Mouse (Mus musculus): ENCODE data around the gene Exoc3l4.

Gene Exoc3l4

GRCm38 (mm10) chr12:111416921-111417779 lies at the start of gene Exoc3l4:
Gene Exoc3l4 (plus strand): TSS chr12:111417017.
- DNase-seq: peak; percentile 64

GRCm38 (mm10) chr12:111367065-111367464 lies 49.8 kb upstream of the Exoc3l4 start:
- no peak for DNase-seq

DNA sequence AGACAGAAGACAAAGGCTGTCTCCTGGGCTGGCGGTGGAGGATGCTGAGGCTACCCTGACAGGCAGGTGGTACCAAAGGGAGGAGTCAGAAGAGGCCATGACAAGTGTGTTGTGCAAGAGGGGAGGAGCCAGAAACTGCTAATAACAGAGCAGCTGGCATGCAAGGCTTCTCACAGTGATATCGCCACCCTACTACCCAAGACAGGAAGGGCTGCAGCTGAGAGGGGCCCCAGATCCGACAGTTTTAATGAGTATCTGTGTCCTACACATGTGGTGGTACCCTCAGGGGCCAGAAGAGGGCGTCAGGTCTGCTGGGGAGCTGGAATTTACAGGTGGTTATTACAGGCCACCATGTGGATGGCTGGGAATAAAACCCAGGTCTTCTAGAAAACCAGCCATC lies 46.6 kb upstream of the Exoc3l4 start:
- peak; percentile 77 for DNase-seq

GRCm38 (mm10) chr12:111371905-111372304 lies 44.9 kb upstream of the Exoc3l4 start:
- DNase-seq: no peak

DNA sequence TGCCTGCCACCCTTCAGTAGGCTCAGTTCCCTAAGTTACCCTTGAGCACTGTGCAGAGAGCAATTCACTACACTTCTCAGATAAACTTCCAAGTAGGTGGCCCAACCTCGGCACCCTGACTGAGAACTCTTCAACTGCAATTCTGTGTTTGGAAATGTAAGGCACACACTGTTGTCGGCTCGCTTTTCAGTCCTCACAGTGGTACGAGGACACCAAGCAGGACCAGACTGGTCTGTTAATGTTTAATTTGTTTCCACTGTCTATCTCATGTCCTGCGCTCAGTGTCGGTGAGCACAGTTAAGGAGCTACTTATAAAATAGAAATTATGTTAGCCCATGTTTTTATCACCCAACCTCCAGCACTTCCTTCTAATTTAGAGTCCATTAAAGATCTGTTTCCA lies 43.4 kb upstream of the Exoc3l4 start:
- DNase-seq: no peak

GRCm38 (mm10) chr12:111374727-111375126 lies 42.1 kb upstream of the Exoc3l4 start:
- no peak for DNase-seq

DNA sequence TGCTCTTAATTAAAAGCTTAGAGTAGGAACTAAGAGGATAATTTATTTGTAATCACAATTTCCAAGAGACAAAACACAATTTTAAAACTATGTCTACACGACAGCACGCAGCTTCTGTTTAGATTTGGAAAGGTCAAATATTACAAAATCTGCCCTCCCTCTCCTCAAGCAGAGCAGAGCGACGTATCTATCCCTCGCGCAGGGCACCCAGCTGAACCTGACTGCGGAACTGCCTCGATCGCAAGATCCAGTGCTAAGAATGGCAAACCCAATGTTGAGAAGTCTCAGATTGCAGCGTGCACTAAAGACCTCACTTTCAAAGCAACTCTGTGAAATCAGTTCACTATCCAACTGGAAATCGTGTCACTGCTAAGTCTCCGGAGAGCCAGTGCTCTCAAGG lies 41.3 kb upstream of the Exoc3l4 start:
- no peak for DNase-seq

GRCm38 (mm10) chr12:111376053-111376452 lies 40.8 kb upstream of the Exoc3l4 start:
- no peak for DNase-seq

- DNase-seq: peak; percentile 83
Observed at GRCm38 (mm10) chr12:111376826-111377331, 39.9 kb upstream of the Exoc3l4 start.

- DNase-seq: peak; percentile 95
Observed at GRCm38 (mm10) chr12:111377376-111377973, 39.3 kb upstream of the Exoc3l4 start, which contains the start of gene Cdc42bpb. Gene Cdc42bpb (minus strand): TSS chr12:111377718.

GRCm38 (mm10) chr12:111377986-111378490 lies 38.8 kb upstream of the Exoc3l4 start:
- DNase-seq: peak; percentile 52

- DNase-seq: no peak
Observed at GRCm38 (mm10) chr12:111378812-111379211, 38.0 kb upstream of the Exoc3l4 start.

- no peak for DNase-seq
Observed at GRCm38 (mm10) chr12:111385883-111386641, 30.8 kb upstream of the Exoc3l4 start.

- DNase-seq: peak; percentile 89
Observed at GRCm38 (mm10) chr12:111386642-111387120, 30.1 kb upstream of the Exoc3l4 start.

- no peak for DNase-seq
Observed at GRCm38 (mm10) chr12:111387146-111387545, 29.7 kb upstream of the Exoc3l4 start.

DNA sequence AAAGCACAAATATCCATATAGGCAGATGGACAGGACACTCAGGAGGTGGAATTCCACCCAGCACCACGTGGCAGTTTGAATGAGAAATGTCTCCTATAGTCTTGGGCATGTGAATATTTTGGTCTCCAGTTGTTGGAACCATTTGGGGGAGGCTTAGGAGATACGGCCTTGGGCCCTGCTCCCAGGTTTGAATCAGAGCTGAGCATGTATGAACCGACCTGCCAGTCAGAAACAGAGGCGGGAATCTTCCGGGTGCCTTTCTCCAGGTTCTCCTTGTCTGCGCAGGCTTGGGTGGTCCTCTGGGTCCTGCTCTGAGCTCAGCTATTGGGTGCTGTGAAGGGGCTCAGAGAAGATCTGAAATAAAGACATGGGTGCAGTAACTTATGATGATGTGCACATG lies 22.8 kb upstream of the Exoc3l4 start:
- no peak for DNase-seq

DNA sequence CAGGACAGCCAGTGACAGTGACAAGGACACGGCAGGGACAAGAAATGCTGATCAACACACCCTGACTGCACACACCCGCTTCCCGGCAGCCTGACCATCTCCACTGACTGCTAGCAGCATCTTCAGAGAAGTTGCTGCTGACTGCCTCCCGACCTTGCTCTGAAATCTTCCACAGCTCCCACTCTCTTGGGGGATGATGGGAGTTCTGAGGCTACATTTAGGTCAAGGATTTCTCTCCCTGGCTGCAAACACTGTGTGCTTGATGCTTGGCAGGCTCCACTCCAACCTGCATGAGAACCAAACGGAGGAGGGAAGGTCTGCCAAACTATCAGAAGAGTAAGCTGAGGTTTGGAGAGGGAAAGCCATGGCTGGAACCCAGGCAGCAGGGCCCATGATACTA lies 19.8 kb upstream of the Exoc3l4 start:
- no peak for DNase-seq

DNA sequence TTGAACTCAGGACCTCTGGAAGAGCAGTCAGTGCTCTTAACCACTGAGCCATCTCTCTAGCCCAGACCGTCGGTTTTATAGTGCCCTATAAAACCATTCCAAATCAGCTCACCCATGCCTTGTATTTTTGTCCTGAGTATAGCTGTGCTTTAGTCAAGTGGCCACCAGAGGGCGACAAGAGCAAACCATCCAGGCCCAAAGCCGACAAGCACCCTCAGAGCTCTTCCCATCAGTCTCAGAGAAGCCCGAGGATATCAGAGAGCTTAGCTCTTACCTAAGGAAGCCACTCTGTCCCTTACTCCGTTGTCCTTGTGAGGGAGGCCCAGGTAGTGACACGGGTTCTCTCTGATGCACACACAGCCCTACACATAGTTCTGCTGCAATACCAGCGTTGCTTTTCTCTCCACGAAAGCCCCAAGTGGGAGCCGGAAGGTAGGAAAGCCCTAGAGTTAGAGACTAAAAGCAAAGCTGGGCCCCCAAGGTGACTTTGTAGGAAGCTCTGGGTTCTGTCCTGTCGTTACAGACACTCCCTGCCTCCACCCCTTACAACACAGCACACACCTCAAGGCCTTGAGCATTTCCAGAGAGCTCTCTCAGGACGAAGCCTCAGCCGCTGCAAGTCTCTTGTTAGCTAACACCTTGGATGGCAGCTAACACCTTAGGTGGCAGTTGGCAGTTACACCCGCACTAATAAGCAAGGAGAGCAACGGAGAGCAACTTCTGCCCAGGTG lies 15.2 kb upstream of the Exoc3l4 start:
- peak; percentile 88 for DNase-seq

DNA sequence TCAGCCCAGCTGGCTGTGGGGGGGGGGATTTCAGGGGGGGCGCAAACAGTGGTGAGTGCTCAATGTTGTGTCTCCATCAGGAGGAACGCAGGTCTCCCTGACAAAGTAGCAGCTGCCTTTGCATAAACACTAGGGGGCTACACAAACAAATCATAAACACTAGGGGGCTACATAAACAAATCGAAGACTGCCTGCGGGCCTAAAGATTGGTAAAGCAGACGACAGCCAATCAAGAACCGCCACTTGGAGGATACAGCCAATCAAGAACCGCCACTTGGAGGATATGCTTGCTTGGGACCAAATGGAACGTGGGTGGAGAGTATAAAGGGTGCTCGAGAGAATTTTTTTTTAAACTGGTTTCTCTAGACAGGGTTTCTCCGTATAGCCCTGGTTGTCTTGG lies 11.9 kb upstream of the Exoc3l4 start:
- DNase-seq: no peak

- no peak for DNase-seq
Observed at GRCm38 (mm10) chr12:111406622-111407021, 10.2 kb upstream of the Exoc3l4 start, which contains the start of gene Lbhd2. Gene Lbhd2 (plus strand): TSS chr12:111406809.

DNA sequence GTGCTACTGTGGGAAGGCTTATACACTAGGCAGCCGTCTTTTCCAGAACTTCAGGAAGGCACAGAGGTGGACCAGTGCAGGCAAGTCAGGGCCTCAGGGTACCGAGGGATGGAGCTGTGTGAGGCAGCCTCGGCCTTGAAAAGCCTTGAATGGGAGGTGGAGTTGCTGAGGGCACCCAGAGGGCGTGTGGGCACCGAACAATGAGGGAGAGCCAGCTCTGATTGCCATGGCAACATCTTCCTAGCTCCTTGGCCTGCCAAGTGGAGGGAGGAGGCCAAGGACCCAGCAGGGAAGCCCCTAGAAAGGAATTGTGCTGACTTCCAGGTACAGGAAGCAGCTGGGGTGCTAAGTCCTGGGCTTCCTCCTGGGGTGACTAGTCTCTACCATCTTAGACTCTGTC lies 7.2 kb upstream of the Exoc3l4 start:
- DNase-seq: no peak
